Mouse (Mus musculus) natural killer cell, adult 2 months (primary cell): ENCODE measurements around the gene Sp6.

Experiments
- DNase-seq, 2 experiments: peaks; one replicate each; pipeline ENCODE4 v3.0.0; 2022; ENCODE audit warnings: low spot score in 2 of 2

Sp6 gene

DNA sequence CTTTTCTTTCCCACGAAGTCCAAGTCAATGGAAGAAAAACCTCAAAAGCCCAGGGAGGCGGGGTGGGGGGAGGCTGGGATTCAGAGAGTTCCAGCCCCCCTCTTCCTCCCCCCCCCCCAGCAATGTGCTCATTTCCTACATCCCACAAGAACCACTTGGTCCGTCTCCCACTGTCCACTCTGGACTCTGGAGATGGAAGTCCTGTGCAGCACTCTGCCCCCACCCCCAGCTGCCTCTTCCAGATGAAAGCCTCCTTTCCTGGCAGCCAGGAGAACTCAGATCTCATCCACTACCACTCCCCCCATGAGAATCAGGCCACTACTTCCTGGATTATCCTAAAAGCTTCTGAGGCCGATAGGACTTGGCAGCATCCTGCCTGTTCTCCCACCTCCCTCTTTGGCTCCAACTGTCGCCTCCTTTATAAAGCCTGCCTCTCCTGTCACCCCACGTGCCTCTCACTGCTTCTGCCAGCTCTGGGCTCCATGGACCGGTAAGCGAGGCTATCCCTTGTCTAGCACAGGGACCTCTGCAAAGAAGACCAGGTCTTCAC lies at the start of gene Sp6:
TSS of gene Sp6 (plus strand) at position 274 of the 550 bp plus-strand sequence.
- no peak for DNase-seq

DNA sequence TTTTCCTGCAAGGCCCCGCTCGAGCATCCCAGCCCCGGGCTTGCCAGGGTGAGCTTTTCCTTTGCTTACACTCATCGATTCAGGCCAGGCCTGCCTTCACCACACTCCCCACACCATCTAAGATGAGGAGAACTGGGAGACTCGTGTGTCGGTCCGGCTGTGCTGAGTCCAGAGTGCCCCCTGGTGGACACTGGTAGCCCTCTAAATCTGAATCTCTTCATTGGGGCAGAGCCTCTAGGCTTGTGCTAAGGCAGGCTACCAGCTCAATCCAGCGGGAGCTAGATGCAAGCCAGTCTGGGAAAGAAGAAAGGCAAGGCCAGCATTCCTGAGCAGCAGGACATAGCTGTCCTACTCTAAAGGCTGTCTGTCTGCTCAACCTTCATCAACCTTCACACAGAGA lies 49.6 kb upstream of the Sp6 start:
- peak; percentile 72 to 77 for DNase-seq

DNA sequence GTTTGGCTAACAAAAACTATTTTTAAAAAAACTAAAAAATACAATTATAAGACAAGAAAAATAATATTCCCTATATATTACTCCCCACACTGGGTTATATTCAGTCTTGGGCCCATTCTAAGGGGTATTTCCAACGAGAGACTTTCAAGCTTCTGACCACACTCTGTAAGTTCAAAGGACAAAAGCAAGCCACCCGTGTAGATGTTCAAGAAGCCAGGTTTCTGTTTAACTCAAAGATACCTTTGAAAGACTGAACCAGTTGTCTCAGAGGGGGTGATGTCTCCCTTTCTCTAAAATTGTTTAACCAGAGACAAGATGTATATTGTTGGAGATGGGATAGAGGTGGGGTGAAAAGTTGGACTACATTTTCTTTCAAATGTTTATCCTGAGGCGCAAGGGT lies 47.0 kb upstream of the Sp6 start:
- DNase-seq: no peak

DNA sequence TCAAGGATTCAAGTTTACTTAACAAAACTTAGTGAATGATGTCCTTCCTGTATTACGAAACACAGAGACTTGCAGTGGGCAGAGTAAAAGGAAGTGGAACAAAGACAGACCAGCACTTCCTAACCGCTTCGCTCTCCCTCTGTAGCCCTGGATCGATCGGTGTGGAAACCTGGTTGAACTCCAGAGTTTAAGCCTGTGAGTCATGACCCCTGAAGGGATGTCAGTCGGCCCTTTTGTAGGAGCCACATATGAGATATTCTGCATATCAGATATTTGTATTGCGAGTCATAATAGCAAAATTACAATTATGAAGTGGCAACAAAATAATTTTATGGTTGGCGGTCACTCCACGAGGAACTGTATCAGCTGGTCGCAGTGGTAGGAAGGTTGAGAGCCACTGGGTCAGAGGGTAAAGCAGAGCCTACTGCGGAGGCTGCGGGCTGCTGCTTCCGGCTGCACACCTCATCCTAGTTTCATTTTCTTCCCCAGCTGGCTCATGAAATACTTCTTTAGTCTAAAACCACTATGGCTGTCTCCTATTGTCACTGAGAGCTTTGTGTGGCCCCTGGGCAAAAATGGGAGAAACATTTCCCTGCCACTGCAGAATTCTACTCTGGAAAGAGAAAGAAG lies 46.2 kb upstream of the Sp6 start:
- DNase-seq: peak; percentile 46 to 53

DNA sequence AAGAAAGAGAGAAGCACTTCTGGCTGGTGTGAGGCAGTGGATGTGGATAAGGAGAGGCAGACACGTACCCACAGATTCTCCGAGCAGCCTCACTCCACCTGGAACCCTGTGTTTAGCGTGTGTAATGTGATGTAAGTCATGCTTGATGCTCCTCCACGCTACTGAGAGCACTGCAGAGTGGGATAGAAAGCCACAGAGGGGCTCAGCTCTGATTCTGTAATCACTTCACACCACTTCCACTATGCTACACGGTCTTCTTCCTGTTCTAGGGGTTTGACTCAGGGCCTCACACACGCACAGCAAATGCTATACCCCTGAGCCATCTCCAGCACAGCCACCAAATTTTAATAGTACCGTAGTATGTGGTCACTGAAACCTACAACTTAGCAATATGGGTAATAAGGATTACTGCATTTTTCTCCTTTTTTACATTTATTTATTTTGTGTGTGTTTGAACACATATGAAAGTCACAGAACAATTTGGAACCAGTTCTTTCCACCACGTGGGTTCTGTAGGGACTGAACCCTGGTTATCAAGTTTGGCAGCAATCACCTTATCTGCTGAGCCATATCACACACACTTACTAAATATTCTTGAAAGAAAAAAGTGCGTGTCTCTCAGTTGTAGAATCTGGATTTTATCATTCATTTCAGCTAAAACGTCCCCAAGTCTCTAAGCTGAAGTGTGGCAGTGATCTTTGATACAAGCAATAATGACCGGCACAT lies 45.5 kb upstream of the Sp6 start:
- DNase-seq: peak in 1 of 2 experiments; percentile 25

DNA sequence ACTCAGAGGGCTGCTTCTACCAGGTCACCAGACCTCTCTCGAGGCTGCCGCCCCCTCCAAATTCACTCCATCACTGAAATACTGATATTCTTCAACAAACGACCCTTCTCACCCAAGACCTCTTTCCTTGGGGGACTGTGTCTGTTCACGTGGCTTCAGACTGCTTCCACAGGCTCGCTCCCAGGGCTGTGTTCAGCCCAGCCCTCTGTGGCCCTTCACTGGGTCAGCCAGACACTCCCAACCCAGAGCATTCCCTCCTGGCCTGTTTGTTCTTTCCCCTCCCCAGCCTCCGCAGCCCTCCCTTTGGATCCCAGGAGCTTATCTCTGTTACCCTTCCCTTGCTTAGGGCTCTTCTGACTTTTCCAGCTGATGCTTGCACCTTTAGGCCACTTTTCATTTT lies 44.7 kb upstream of the Sp6 start:
- no peak for DNase-seq

DNA sequence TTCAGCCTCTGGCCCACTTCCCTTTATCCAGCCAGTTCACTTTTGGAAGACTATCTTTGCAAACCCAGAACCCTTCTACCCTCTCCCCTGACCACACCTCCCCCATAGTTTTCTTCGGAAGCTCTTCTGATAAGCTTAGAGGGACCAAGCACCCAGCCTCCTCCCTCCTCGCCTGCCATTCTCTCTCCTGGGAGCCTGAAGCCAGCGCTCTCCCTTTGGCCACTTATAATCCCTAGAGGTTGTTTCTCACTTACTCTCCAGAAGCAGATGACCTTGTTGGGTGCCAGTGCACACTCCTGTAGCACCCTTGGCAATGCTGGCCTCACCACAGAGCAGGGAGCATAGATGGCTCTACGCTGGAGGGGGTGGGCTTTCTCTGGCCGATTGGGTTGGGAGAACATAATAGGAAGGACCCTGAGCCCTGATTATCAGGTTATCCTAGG lies 43.9 kb upstream of the Sp6 start:
- no peak for DNase-seq

DNA sequence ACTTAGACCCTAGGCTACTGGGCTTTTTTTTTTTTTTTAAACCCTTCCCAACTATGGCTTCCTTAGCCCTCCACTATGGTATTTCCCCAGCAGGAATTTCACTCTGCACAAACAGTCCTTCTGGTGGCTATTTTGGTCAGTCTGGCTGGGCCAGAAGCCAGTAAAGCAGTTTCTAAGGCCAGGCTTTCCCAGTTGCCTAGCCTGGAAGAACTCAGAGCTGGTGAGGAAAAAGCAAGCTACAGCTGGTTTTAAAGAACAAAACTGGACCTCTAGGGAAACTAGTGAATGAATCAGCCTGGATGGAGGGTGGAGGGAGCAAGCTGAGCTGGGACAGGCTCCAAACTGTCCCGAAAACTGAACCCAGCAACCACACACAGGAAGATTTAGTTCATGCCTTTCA lies 43.4 kb upstream of the Sp6 start:
- DNase-seq: no peak

DNA sequence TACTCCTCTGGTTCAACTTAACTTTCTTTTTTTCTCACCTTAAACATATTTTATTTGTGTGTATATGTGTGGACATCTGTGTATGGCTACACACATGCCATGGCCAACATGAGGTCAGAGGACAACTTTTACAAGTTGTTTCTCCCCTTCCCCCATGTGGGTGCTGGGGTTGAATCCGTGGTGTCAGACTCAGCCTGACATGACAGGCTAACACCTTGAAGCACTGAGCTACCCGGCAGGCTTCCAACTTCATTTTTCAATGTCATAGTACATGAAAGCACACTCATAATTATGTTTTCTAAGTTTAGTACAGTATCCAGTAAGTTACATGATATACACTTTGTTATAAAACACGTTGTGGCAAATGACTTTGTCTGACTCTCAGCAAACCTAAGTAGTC lies 42.9 kb upstream of the Sp6 start:
- DNase-seq: no peak

DNA sequence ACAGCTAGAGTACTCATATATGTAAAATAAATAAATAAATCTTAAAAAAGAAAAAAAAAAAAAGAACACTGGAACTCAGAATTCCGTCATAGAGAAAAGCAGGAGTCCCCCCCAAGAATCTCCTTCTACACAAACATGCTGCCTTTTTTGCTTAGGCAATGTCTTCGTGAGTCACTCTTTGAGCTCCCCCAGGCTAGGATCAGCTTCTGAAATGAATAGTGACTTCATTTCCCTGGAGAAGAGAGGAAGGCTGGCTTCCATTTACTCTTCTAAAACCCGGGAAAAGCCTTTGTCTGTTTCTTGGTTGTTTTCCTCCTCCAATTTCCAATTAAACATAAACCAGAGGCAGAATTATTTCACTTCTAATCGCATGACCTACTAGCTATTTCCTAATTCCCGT lies 40.3 kb upstream of the Sp6 start:
- no peak for DNase-seq

DNA sequence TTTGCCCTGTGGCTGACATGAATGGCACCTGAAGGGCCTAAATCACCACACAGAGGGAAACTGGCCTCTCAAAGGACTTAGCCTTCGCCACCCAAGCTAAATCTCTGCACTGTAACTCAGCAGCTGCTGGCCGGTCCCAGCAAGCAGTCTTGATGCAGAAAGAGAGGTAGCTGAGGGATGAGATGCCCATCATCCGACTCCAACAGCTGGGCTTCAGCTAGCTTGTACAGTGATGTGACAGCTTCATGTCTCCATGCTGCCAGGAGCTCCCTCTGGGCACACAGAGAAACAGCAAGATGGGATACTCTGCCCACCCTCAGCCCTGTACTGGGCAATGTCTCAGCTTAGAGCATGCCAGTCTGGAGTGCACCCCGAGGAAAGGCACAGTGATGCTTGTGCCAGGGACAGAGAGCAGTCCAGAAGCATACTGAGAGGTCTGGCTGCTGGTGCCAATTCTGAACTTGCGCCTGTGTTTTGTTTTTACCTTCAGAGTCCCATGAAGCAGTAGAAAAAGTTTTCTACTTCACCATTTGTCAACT lies 39.7 kb upstream of the Sp6 start:
- no peak for DNase-seq

DNA sequence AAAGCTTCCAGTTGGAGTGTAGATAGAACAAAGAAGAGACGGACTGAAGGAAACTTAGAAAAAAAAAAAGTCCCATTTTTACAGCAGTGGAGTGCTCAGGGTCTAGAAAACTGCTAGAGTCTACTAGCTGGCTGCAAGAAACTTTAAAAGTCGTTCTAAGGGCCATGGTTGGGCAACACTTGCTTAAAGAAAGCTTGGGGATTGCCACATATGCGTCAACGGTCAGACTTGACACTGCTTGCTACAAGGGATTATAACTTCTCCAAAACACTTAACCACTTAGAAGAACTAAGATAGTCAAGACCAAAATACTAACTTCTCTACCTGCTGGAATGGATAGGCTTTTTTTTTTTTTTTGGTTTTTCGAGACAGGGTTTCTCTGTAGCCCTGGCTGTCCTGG lies 38.4 kb upstream of the Sp6 start:
- no peak for DNase-seq

DNA sequence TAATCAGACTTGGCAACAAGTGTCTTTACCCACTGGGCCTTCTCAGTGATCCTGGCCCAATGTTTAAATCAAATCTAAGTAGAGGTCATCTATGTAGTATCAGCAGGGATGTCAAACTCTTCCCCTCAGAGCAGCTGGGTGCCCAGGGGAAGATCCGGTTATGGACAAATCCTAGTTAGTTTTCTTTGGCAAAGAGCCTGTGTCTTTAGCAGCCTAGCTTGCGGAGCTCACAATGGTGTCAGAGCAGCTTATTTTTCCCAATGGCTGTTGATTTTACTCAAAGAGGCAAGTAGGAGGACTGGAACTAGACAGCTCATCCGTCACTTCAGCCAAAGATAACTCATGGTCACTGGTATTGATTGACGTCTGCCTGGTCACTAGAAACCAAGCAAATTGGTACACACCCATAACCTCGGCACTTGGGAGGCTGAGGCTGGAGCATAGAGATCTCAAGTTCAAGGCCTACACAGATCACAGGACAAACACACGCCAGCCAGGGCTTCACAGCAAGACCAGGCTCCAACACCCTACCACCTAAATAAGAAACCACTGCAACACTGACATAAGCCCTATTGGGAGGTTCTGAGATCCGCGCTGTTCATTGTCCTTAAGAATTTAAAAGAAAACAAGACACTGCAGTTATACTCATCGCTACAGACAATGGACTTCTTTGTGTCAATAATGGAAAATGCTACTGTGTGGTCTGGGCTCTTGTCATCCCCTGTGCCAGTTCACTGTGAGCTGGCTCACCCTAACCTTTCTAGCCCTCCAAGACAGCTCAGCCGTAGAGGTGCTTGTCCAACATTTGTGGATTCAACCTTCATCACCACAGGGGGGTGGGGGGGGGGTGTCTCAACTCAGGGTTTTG lies 37.4 kb upstream of the Sp6 start:
- DNase-seq: no peak

DNA sequence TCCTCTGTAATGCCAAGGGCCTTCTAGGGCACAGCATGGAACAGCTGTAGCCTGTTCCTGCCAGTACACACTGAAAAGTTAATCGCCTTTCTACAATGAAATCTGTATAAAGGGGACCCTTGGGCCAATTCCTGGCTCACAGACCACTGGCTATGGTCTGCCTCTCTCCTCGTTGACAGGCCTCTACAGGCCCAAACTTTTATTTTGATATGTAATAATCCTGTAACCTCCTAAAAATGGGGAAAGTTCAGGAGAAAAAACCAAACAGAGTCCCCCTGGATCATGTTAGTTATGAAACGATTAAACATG lies 36.9 kb upstream of the Sp6 start:
- DNase-seq: no peak

DNA sequence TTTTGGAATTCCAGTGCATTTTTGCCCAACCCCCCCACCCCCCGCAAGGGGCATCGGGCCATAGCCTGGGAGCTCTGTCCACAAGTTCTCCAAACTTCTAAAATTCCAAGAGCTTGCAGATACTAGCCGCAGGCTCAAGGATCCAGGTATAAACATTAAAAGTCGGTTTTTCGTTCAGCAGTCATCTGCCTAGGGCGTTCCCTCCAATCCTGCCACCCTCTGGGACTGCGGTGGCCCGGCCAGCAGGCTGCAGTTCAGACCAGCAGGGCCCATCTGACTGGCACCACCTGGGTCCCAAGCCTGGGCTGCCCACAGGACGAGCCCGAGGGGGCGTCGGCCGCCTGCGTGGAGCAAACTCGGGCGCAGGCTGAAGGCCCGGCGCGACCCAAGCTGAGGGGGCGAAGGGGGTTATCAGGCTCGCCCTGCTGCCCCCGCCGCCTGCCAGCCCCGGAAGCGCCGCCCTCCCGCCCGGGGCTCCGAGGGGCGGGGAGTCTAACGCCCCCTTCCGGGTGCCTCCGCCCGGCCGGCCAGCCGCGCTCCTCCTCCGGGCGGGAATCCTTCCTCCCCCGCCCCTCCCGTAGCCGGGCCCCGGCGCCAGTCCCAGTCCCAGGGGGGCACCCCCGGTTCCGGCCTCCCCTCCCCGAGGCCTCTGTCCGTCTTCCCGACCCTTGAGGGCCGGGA lies 36.1 kb upstream of the Sp6 start:
- DNase-seq: peak in 1 of 2 experiments; percentile 84

DNA sequence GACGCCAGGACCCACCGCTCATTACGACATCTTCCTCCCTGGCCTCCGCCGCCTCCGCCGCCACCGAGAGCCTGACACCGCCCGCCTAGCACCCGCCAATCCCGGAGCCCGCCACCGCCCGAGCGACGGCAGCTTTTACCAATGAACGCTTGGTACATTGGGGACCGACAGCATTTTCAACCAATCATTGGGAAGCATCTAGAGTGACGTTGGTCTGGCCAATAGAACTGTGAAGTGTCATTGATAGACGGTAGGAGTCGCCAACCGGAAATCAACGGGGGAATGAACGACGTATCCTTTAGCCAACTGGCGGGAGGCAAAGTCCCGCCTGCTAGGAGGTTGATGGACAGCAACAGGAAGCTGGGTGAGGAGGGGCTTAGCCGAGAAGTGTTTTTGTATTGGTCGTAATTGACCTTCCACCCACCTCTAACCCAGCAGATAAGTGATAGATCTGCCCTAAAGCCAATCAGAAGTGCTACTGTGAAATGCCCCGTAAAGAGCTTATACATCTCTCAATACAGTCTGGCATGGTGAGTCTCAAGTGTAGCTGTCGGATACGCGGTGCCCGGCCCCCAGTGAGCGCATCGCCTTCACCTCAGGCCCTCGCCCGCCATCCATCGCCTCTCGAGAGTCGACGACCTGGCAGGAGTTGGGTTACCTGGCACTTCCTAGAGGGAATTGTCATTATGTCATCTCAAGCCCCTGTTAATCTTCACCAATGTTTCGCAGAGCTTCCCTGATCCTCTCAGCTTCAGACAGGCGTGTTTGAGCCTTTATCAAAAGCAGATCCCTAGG lies 35.4 kb upstream of the Sp6 start:
- peak; percentile 99 for DNase-seq

DNA sequence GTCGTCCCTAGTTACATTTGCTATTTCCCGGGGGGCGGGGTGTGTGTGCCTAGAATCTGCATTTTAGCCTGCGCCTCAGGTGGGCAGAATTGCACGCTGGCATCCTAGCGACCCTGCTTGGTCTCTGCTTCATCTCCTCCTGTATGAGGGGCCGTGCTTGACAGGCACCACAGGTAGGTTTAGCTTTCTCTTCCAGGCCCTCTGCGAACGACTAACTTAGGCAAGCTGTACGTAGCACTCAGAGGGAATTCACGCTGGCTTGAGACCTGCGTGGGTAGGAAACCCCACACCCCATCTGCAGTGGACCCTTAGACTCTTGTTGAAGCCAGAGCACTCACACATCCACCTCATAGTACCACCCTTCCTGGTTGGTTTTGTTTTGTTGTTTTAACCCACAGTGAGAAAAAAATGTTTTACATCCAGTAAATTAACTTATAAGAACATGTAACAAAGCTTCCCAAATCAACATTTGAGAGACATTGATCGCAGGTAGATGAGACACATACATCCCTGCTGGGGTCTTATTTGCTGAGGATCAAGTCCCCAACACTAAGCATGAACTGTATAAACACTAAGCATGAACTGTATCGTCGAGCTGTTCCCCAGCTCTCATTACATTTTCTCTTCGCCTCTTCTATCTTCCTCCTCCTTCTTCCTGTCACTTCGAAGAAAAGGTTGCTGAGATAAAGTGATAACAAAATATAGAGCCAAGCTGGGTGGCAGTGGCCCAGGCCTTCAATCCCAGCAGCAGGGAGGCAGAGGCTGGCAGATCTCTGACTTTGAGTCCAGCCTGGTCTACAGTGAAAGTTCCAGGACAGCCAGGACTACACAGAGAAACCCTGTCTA lies 34.6 kb upstream of the Sp6 start:
- no peak for DNase-seq

DNA sequence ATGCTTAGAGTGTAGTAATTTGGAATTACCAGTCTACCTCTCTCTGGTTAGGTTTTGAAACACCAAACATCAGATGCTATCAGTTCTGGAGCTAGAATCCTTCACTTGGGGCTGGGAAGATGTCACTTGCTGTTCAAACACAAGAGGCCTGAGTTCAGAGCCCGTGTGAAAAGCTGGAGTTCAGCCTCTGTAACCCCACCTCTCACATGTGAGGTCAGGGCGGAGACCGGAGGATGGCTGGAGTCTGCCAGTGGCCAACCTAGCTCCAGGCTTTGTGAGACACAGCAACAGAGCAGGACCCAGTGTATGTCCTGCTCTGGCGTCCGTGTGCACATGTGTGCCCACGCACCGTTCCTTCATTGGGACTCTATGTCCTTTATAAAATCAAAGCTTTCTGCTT lies 33.9 kb upstream of the Sp6 start:
- DNase-seq: no peak

DNA sequence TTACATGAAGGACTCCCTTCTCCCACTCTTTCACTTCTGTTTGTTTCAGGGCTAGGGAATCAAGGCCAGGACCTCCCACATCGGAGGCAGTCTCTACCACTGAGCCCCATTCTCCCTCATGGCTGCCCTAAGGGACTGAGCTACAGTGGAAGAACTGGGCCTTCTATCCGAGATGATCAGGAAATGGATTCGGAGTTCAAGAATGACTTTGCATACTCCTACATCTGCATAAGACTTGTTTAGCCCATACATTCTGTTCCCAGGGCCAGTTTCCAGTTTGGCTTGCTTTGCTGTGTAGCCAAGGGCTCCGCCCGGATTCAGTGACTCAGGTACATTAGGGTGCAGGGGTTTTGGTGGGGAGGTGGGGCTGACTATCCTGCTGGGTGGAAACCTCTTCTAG lies 33.2 kb upstream of the Sp6 start:
- DNase-seq: no peak

DNA sequence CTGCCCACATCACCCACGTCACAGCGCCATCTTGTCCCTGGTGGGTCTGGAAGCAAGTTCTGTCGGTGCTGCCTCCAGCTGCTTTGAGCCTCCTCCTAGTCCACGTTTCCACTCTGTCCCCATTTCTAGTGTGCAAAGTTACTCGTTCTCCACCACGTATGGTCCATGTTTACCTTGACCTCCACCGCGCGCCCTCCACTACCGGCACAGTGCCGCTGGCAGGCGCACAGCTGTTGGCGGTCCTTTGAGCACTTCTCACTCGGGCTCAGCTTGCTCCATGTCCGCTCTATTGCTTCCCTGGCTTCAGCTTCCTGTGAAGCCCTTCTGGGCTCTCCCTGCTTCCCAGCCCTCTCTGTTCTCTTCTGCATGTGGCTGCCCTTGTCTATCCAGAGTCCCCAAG lies 31.7 kb upstream of the Sp6 start:
- no peak for DNase-seq
